Mouse (Mus musculus) frontal cortex, adult 2 months (tissue): ENCODE measurements around the gene Commd1. TPM values are rescaled to one million over a fixed set of nuclear protein-coding genes. Genes with fewer than 3 reads are reported as not detected.

Experiments
- polyA plus RNA-seq: library from polyadenylated mRNA; depleted of rRNA; stranded (reverse); fragments of >200 nt; gene quantifications from 2 replicates; pipeline ENCODE4 v1.2.3, GENCODE M21; 2012; rRNA removed

The Commd1 gene
- polyA plus RNA-seq, 1 experiment: 39.1 TPM

Other genes starting within 250 kb of the Commd1 start
- 9.7 and 11.2 TPM in 2 replicates for gene B3gnt2, start 121.4 kb downstream of the Commd1 start, polyA plus RNA-seq
- gene Zrsr1, start 10.4 kb downstream of the Commd1 start, polyA plus RNA-seq: 59.0 and 60.0 TPM in 2 replicates
- gene Gm28048, start 292 bp downstream of the Commd1 start, polyA plus RNA-seq: 3.8 and 6.4 TPM in 2 replicates
- gene Cct4, start 8.1 kb upstream of the Commd1 start, polyA plus RNA-seq: 63.7 and 77.8 TPM in 2 replicates
- gene Fam161a, start 25.1 kb upstream of the Commd1 start, polyA plus RNA-seq: 4.1 and 4.5 TPM in 2 replicates